Mouse (Mus musculus) bone marrow, adult 2 months (tissue): ENCODE measurements at regions not wholly inside any gene's neighbourhood (a gene's known extent, or its start where the extent isn't known, plus 50 kb on each side); places are given as distances from the start of the nearest gene placed in this dataset.

Experiments
- CTCF ChIP-seq: fragments of 200-500 bp; IDR thresholded peaks from 2 replicates; pipeline ENCODE4 v1.5.1; 2011; ENCODE audit warnings: low read length, control low read depth; ENCODE audit not compliant: control insufficient read depth, insufficient read depth
- POLR2A ChIP-seq: fragments of 200-500 bp; IDR thresholded peaks from 2 replicates; pipeline ENCODE4 v1.6.1; 2011; ENCODE audit warnings: low read depth, mild to moderate bottlenecking, control low read depth, low read length, borderline replicate concordance; ENCODE audit not compliant: control insufficient read depth

DNA sequence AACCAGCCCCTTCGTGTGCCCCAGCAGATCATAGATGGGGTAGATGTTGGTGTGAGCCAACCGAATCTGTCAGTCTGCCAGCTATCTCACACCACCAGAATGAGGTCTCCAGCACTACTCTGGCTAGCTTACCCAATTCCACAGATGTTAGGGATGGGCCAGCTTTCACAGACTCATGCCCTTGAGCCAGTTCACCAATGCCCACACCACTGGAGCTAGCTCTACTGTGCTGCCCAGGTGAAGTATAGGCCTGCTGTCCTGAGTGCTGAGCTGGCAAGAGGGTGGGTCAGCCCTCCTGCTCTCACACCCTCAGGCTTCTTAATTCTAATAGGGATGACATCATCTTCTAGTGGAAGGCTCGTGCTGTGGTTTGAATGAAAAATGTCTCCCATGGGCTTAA is 201.5 kb upstream of the Kdm8 start:
- no peak for TF ChIP-seq POLR2A
- TF ChIP-seq CTCF = no peak
